Mouse (Mus musculus): ENCODE measurements around the gene Tm9sf1.

Gene Tm9sf1

DNA sequence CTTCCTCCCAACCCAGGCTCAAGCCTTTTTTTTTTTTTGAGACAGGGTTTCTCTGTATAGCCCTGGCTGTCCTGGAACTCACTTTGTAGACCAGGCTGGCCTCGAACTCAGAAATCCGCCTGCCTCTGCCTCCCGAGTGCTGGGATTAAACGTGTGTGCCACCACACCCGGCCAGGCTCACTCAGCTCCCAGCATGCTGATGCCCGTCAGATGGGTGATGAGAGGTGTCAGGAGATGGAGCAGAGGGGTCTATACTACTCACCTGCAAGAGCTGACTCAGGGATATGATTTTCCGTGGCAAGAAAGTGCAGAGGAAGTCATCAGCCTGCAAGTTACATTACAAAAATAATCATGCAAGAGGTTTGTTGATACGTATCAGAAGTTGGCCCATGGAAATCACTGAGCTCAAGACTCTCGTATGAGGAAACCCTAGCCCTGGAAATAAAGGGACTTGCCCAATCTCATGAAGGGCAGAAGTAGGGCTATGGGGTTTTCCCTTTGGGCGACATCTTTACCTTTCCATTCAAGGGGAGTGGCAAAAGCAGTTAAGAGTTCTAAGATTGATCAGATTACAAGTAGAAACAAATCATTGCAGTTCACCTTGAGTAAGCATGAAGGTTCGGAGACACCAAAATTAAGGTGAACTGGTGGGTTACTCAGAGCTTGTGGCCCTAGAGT is 53.7 kb downstream of the Tm9sf1 start:
- DNase-seq, result no peak

DNA sequence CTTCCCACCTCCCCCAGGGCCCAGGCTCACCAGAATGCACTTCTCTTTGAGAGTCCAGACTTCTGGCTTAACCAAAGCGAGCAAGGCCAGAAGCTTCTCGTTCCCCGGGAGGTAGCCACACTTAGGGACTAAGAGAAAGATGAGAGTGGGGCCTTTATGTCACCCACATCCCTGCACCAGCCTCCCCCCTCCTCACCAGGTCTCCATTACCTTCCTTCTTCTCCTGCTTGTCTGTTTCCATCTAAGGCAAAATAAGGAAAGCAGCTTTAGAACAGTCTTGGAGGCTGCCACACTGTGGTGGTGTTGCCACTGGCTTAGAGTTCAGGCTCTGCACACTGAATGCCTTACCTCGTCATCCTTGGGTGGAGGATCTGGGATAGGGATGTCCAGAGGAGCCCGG is 54.3 kb downstream of the Tm9sf1 start:
- DNase-seq, result no peak

DNA sequence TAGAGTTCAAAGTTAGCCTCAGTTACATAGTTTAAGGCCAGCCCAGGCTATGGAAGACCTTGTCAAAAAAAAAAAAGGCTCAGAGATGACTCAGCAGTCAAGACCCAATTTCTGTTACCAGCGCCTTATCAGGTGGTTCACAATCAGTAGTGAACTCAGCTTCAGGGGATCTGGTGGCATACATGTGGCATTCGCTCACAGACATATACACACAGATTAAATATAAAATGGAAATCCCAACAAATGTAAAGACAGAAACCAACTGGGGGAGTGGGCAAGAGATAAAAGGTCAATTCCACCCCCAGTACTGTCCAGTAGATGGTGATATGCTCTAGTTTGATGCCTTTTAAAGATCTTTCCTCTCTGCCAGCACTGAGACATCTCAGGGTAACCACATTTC is 57.5 kb downstream of the Tm9sf1 start:
- DNase-seq, result no peak
